Mouse (Mus musculus) ovary, adult 18-20 months (tissue): Measurements from ENCODE around the gene 2610318N02Rik.
A peak's percentile ranks its signal among the peaks of the same experiment; 100 is the strongest.
"Not testable (repeated sequence)": the region's sequence is repeated elsewhere in the genome, so short reads cannot be mapped to it uniquely, and the experiment has no call there.

Experiments
- DNase-seq: peaks from one replicate; pipeline ENCODE4 v3.0.0; 2022; ENCODE audit warnings: low spot score, mixed read lengths

2610318N02Rik gene

DNA sequence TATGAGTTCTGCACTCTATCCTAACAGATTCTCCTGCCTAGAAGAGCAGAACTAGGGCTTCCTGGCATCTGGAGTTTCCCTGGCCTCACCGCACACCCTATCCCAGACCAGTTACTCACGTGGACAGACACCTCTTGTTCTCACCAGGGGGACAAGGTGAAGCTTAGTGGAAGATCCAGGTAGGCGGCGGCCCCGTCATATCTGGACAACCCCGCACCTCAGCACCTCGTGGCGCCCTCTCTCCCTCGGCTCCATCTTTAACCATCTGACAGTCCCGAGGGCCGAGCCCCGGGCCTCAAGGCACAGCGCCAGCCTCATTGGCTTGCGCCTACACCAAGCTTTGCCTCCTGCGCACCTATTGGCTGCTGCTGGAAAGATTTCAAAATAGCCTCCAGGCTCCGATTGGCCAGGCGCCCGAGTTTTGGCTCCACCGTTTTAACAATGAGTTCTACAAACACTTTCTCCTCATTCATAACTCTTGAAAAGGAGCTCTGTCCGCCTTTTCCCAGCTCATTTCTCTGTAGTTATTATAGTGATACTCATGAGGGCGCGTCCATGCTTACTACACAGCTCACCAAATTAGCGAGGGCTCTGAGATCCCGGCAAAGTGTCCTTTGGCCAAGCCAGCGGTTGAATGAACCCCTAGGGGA is at the start of gene 2610318N02Rik:
2610318N02Rik (minus strand) TSS at position 297 of the 650 bp plus-strand sequence.
- peak; percentile 73 for DNase-seq

DNA sequence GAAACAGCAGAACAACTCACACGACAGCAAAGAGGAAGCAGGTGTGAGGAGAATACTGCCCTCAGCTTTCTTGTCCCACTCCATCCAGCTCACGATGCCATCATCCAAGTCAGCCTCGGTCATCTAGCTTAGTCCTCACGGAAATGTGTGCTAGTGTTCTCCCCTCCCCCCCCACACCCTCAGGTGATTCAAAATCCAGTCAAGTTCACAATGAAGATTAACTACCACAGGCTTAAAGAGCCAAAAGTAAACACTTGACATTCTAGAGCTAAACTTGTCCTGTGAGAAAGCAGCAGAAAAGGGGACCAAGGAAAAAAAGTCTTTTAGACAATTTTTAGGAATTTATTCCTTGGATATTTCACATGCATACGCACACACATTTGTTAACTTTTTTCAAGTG is 43.1 kb upstream of the 2610318N02Rik start:
- no peak for DNase-seq

DNA sequence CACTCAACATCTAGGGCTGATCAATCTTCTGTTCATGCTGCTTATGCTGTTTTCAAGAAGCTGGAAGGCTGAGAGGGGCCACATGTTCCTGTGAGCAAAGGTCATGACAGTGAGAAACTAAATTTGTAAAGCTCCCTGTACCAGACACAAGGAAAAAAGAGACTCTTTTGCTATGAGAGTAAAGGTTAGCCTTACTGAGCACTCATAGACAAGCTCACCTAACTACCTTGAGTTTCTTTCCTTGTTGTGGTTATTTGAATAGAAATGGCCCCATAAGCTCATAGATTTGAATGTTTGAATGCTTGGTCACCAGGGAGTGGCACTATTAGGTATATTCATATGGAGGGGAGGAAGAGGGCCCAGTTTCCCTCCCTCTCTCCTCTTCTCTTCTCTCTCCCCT is 42.2 kb upstream of the 2610318N02Rik start:
- no peak for DNase-seq

DNA sequence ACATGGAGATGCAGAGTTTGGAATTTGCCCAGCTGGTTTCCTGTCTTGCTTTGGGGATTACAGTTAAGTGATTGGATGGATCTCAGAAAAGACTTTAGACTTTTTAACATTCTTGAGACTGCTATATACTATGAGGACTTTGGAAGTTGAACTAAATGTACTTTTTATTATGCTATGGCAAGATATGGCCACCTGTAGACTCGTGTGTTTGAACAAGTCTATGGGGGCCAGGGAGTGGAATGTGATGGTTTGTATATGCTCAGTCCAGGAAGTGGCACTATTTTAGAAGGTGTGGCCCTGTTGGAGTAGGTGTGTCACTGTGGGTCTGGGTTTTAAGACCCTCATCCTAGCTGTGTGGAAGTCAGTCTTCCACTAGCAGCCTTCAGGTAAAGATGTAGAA is 40.5 kb upstream of the 2610318N02Rik start:
- not testable (repeated sequence) for DNase-seq

DNA sequence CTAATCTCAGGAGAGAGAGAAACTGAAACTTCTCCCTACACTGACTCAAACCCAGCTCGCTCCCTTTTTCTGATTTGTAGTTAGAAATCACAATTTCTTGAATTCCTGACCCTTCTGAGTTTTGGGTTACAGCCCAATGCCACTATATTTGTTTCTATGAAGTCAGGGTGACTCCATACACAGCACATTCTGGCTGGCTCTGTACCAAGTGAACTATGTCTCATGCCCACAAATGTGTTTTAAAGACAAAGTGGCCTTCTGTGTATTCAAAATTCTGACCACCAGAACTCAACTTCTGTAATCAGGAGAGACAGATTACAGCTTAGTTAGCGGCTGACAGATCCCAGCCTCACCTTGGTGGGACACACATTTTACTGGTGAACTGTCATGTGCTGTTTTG is 29.4 kb upstream of the 2610318N02Rik start:
- DNase-seq: no peak

DNA sequence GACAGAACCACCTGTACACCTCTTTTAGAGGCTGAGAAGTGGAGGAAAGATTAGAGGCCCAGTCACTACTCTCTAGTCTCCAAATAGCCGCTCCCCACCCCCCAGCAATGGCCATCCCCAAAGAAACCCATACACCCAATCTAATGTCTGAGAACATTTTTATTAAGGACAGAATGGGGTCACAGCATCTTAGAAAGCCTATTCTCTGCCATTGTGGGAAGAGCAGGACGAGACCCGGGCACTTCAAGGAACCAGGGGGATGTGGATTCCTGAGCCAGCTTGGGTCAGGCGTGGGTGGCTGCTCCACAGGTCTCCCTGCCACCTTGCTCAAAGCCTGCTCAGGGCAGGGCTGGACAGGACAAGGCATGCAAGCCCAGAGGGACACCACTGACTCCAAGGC is 26.9 kb upstream of the 2610318N02Rik start:
- DNase-seq: no peak

DNA sequence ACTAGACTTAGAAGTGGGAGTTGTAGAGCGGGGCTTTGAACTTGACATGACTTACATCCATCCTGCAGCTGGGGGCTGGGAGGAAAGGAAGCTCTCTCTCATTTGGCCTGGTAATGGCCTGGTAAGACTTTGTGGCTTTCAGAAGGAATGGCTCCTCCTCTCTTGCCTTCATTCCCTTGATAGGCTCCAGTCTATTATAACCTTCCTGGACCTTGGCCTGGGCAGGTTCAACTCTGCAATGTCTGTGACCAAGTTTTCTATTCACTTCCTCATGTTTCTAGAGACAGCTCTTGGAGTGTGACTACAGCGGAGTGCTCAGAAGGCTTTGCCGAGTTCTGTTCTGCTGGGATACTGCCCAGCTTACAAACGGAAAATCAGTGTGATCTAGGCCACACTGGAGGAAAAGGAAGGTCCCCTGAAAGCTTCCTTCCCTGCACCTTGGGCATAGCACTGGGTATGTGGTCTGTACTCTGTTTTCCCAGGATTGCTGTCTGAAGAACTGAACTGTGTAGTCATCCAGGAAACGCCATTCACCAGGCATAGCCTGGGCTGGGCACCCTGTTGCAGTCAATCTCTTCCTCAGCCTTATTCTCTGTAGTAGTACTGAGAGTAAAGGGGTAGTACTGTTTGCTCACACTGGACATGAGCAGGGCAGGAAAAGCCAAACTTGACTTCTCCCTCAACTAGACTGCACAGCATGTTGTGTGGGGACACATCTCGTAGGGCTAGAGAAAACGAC is 25.7 kb upstream of the 2610318N02Rik start:
- no peak for DNase-seq

DNA sequence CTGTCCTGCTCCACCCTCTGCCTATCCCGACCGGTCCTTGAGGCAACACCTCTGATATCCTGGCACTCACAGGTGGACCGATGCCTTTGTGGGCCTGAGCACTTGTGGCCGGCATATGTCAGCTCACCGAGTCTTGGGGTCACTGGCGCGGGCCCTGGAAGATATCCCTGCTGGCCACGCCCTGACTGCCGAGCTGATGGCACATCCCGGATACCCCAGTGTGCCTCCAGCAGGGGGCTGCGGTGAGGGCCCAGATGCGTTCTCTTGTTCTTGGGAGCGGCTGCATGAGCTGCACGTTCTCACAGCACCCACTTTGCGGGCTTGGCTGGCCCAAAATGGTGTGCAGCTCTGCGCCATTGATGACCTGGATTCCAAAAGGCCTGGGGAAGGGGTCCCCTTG is 23.1 kb upstream of the 2610318N02Rik start:
- DNase-seq: no peak

DNA sequence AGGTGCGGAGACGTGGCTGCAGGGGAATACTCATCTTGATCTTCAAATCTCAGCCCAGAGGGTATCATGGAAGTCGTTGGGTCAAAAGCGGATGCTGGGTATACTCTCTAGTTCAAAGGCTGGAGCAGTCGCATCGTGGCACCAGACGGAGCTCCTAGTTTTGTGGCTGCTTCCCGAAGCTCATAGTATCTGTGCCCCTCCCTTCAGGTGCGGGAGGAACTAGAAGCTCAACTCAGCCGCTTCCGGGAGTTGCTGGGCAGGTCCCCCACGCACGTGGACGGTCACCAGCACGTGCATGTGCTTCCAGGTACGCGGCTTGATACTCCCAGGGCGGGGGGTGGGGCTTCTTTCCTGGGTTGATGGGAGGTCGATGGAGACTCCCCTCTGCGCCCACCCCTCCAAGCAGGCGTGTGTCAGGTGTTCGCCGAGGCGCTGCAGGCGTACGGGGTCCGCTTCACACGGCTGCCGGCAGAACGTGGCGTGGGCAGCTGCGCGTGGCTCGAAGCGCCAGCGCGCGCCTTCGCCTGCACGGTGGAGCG is 22.5 kb upstream of the 2610318N02Rik start:
- no peak for DNase-seq

DNA sequence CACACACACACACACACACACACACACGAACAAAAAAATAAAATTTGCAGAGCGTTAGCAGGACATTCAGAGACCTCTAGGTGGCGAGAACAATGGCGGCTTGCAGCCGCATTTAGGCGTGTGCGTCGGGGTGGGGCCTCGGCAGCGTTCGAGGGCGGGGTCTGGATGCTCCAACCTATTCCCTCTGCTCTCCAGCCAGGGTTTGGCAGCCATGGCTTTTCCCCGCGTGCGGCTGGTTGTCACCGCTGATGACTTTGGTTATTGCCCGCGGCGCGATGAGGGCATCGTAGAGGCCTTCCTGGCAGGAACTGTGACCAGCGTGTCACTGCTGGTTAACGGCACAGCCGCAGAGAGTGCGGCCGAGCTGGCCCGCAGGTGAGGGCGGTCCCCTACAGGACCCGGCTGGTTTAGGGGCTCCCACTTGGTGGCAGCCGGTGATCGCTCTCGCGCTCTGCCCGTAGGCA is 21.8 kb upstream of the 2610318N02Rik start, which contains the start of gene Ccdc116:
Ccdc116 (minus strand) TSS at position 458 of the 464 bp plus-strand sequence.
- peak; percentile 62 for DNase-seq

DNA sequence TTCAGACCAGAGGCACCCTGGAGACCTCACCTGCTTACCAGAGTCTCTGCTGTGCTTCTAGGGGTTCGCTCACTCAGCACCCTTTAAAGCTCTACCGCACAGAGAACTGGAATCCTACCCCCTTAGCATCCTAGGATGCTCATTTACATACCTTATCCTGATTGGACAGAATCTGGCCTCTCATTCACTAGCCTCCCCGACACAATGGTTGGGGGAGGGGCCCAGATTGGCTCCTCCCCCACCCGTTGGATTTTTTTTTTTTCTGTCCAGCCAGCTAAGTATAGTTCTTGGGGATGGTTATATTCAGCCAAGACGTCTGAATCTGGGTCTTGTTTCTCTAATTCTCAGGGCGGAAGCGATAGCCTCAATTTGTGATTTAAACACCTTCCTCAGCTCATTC is 19.4 kb upstream of the 2610318N02Rik start, which contains the start of gene Ydjc:
Ydjc (plus strand) TSS at position 283 of the 400 bp plus-strand sequence.
- no peak for DNase-seq

DNA sequence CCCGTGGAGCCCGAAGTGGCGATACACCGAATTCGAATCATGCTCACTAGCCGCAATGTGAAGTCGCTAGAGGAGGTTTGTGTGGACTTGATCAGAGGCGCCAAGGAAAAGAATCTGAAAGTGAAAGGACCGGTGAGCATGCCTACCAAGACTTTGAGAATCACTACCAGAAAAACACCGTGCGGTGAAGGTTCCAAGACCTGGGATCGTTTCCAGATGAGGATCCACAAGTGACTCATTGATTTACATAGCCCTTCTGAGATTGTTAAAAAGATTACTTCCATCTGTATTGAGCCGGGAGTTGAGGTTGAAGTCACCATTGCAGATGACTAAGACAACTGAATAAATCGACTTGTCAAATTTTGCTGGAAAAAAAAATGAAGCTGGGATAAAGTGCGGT is 12.4 kb upstream of the 2610318N02Rik start:
- no peak for DNase-seq

DNA sequence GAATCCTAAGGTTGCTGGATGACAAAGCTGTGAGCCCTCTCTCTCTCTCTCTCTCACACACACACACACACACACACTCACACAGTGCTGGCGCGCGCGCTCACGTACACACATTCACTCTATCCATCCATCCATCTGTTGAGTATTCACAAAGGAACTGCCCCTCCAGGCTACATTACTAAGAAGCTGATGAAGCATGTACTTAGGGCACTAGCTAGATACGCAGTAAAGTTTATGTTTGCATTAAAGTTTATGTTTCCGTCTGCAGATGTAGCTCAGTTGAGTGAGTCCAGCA is 7.9 kb upstream of the 2610318N02Rik start:
- DNase-seq: no peak

DNA sequence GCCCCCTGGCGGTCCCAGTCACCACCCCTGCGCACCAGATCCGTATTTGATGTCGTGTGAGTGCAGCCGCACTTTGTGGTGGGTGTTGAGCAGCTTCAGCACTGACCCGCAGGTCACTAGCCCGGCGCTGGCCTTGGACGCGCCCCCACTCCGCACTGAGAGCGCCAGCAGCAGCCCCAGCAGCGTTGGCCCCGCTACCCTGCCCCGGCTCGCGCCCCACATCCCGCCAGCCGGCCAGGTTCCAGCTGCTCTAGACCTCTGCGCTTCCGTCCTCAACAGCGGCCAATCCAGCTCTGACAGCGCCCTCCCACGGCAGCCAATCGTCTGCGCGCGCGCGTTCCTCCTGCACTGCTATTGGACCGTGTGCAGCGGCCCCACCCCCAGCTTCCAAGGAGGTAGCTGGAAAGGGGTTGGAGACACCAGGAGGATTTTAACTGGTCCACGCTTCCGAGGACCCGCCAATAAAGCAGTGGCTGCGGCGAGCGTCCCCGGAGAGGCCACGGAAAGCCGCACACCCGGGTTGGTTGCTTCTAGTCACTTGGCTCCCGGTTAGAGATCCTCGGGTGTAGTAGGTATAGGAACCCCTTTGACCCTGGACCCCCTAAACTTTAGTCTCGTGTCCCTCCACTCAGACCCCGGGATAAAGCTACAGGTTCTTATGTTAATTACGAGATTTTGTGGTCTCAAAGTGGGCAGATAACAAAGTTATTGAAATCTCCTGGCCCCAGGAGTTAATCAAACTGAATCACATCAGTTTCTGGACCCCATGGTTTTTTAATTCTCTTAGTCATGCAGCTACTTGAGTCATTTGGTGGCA is 7.3 kb upstream of the 2610318N02Rik start, which contains the start of gene Sdf2l1:
Sdf2l1 (minus strand) TSS at position 295 of the 817 bp plus-strand sequence.
- peak; percentile 95 for DNase-seq

DNA sequence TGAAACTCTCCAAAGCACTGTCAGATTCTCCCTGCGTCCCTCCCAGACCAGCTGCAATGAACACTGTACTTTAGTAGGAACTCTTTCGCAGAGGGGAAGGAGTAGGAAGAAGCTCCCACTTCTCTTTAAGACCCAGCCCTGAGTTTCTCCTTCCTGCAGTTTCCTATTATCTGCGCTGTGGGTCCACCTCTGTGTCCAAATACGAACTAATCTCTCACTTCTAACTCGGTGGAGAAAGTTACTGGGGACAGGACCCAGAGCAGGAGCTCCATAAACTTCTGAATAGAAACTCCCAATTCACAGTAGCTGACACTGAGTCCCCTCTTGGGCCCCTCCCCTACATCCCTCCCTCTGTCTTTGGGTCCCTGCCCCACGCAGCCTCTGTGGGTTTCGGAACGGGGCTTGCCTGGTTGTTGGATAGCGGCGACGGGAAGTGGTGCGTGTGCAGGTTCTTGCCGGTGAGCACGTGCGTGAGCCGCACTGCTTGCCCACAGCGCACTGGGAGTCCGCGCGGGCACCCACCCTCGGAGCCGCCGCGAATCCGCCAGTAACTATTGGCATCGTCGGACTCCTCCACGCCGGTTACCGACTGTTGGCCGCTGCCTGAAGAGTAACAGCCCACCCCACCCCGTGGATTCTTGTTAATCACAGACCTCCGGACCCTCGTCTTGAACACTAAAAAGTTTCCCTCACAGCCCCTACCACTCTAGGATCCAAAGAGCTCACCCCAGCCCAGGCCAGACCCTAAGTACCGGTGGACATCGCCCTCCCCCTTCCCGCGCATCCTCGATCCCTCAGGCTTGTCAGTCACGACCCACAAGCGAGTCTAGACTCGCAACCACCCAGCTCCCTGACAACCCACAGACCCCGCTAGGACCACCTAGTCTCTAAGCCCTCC is 6.5 kb upstream of the 2610318N02Rik start:
- no peak for DNase-seq

DNA sequence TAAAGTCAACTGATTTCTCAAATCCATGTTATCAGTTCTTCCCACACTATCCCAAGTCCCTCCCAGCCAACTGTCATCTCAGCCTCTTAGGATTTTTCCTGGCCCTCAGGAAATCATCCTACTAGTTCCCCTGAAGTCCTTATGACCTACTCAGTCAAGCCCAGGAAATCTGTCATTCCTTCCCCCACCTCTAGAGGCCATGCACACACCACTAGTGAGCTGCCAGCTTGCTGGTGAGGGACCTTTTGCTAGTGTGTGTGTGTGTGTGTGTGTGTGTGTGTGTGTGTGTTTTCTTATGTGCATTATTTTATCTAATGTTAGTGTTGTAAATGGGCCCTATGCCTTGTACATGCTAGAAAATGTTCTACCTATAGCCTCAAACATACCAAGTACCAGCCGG is 2.3 kb upstream of the 2610318N02Rik start:
- DNase-seq: no peak

DNA sequence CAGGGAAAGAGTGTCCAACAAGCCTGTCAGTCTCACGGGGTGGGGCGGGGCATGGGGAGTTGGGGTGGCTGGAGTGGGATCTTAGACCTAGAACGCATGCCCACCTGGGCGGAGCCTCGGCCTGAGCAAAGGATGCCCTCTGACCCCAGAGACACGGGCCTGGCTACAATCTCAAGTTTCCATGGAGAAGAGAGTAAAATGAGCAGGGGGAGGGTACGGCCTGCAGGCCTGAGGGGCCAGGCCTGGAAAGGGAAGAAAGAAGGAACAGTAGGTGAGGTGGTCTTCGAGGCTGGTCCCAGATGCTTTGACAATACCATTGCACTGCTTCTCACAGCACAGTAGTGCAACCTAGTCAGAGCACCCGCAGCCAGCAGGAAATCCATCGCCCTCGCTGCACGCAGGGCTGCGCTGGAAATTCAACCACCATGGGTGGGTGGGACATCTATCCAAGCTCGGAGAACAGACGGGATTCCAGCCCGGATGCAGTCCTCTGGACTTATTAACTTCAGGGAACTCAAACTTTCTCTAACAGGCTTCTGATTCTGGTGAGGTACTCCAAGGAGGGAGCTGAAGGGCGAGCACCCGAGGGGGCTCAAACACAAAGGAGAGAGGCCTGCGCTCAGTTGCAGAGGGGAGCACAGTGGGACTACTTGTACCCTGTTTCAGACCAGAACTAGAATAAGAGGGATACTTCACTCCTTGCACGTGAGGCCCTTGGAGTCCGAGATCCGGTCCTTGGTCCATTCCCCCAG is 672 bp downstream of the 2610318N02Rik start:
- no peak for DNase-seq

DNA sequence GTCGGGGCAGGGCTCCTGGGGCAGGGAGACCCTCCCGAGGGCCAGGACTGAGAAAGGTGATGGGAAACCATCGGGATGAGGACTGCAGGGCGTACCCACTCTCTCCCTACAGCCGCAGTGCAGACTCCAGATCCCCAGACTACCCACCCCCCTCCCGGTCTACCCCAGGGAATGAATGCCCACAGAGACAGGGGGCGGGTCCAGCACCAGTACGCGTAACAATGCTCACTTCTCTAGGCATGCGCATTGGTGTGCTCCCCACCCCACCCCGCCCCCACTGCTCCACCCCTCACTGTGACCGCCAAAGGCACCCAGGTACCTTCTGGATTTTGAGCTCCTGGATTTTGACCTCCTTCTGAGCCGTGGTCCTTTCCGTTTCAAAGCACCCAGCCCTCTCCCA is 3.4 kb downstream of the 2610318N02Rik start:
- DNase-seq: no peak

DNA sequence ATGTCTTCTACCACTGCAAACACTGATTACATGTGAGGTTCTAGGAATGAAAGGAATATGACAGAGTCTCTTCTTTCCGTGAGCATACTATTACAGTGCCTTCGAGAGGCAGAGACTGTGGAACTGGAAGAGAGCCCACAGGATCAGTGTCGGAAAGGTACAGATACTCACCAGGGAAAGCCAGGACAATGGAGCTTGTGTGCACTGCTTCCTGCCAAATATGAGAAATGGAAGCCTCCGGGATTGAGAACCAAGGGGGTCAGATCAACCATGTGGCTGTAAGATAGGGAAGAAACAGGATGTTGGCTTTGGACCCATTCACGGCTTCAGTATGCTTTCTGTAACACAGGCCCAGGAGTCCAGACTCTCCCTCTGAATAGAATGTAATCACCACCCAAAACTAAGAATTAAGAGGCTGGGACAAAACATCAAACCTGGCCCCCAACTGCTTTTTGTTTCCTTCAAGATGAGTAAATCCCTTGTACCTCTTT is 7.6 kb downstream of the 2610318N02Rik start:
- no peak for DNase-seq
